Mouse (Mus musculus): ENCODE data around the gene Rnf225.

- no peak for TF ChIP-seq POLR2A (IDR thresholded peaks at IDR 0.05; ENCODE audit: borderline replicate concordance, extremely low read depth, insufficient read depth, insufficient read length, poor library complexity, severe bottlenecking)
- TF ChIP-seq CTCF (IDR thresholded peaks at IDR 0.05; ENCODE audit: borderline replicate concordance, extremely low read depth, insufficient read depth, insufficient read length), result no peak
These were observed 36.3 kb upstream of the Rnf225 start for GRCm38 (mm10) chr7:12890928-12891327.
